Mouse (Mus musculus): ENCODE results near the gene Dph7. TPM values are rescaled to one million over a fixed set of nuclear protein-coding genes. Genes with fewer than 3 reads are reported as not detected.

Gene Dph7
- polyA plus RNA-seq, 1 experiment from 2014 or later, result 38.3 TPM

Small RNA genes within 50 kb of the gene (microRNA-seq; reads per million reads assigned to microRNA genes)
- not detected for gene Gm22875

Other genes starting within 250 kb of the Dph7 start
- gene Cacna1b, start 199.2 kb upstream of the Dph7 start, polyA plus RNA-seq (2015; fragmentation: Nextera tagmentation; extraction: Ambion mirVana), result 15.1 and 16.8 TPM in 2 replicates
- 90.7 and 104 TPM in 2 replicates for gene Ehmt1, start 42.8 kb upstream of the Dph7 start, polyA plus RNA-seq (2015; fragmentation: Nextera tagmentation; extraction: Ambion mirVana)
- 40.6 and 43.7 TPM in 2 replicates for gene Arrdc1, start 27.1 kb upstream of the Dph7 start, polyA plus RNA-seq (2015; fragmentation: Nextera tagmentation; extraction: Ambion mirVana)
- 18.7 and 21.3 TPM in 2 replicates for gene Zmynd19, start 12.6 kb upstream of the Dph7 start, polyA plus RNA-seq (2015; fragmentation: Nextera tagmentation; extraction: Ambion mirVana)
- gene Mrpl41, start 12.7 kb downstream of the Dph7 start, polyA plus RNA-seq (2015; fragmentation: Nextera tagmentation; extraction: Ambion mirVana), result 147 and 154 TPM in 2 replicates
- 2.8 and 3.8 TPM in 2 replicates for gene Pnpla7, start 13.6 kb downstream of the Dph7 start, polyA plus RNA-seq (2015; fragmentation: Nextera tagmentation; extraction: Ambion mirVana)
- gene Nsmf, start 92.0 kb downstream of the Dph7 start, polyA plus RNA-seq (2015; fragmentation: Nextera tagmentation; extraction: Ambion mirVana), result 176 and 188 TPM in 2 replicates
- gene Entpd8, start 117.9 kb downstream of the Dph7 start, polyA plus RNA-seq (2015; fragmentation: Nextera tagmentation; extraction: Ambion mirVana), result not detected in 2 replicates
- gene Noxa1, start 132.7 kb downstream of the Dph7 start, polyA plus RNA-seq (2015; fragmentation: Nextera tagmentation; extraction: Ambion mirVana), result not detected in 2 replicates
- 13.1 and 15.0 TPM in 2 replicates for gene Nrarp, start 218.4 kb downstream of the Dph7 start, polyA plus RNA-seq (2015; fragmentation: Nextera tagmentation; extraction: Ambion mirVana)
- 1.2 and 1.4 TPM in 2 replicates for gene Tor4a, start 234.5 kb downstream of the Dph7 start, polyA plus RNA-seq (2015; fragmentation: Nextera tagmentation; extraction: Ambion mirVana)
- 116 and 117 TPM in 2 replicates for gene Nelfb, start 249.1 kb downstream of the Dph7 start, polyA plus RNA-seq (2015; fragmentation: Nextera tagmentation; extraction: Ambion mirVana)

All from midbrain, embryonic 16.5 days (tissue).